Mouse (Mus musculus): ENCODE measurements around the gene Cldnd2. TPM values are rescaled to one million over a fixed set of nuclear protein-coding genes. Genes with fewer than 3 reads are reported as not detected.

Cldnd2 gene
- total RNA-seq, 2 experiments from 2014 or later, result not detected

DNA sequence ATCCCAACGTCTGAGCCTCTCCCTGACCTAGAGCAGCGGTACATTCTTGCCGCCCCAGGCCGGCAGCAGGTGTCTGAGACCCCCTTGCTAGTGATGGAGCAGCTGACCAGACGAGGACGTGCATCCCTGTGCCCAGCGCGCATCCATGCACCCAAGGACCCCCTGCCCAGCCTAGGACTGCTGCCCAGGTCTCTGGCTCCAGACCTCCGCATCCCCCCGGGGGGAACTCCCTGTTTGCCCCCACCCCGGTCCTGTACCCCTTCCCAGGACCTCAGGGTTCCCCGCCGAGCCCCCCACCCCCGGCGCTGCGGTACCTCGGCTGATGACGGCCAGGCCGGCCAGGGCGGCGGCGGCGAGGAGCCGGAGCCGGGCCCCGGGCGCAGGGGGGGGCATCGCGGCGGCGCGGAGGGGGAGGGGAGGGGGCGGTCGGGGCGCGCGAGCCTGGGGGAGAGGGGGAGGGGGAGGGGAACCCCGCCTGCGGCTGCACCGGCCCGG is 49.1 kb downstream of the Cldnd2 start, which contains the start of gene Iglon5:
Gene Iglon5 (minus strand): TSS at position 445 of the 495 bp plus-strand sequence.
- peak in 1 of 2 experiments; percentile 33 for DNase-seq (ENCODE audit: extremely low spot score in 1 of 2, low spot score in 1 of 2)

DNA sequence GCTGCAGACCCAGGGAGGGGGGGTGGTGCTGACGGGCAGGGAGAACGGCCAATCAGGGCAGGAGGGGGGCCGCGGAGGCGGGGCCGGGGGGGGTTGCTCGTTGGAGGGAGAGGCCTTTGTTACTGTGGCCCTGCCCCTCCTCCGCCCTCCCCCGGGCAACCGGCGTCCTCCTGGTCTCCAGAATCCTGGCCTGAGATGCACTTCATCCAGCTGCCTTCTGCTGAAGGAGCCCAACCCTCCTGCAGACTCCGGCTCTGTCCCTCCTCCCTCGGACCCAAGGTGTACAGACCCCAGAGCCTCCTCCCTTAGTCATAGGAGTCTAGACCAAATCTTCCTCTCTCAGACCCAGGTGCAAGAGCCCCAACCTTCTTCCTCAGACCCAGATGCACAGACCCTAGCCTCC is 49.6 kb downstream of the Cldnd2 start:
- DNase-seq (ENCODE audit: extremely low spot score in 1 of 2, low spot score in 1 of 2), result peak; percentile 69 to 74

DNA sequence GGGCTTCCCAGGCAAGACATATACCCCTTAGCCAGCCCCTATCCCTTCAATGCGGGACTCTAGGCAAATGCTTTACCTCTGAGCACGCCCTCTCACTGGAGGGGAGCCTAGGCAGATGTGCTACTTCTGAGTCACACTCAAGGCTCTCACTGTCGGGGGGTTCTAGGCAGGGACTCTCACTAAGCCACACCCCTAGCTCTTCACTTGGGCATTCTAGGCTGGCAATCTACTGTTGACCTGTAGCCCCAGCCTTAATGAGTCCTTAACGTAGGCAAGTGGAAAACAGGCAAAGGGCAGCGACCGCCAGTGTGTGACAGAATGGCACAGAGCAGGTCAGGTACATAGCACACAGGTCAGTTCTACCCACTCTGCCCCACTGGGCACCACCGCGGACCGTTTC is 50.3 kb downstream of the Cldnd2 start:
- DNase-seq (ENCODE audit: extremely low spot score in 1 of 2, low spot score in 1 of 2), result no peak

Small RNAs within 50 kb of the gene (microRNA-seq; reads per million reads assigned to microRNA genes)
- 0.40 to 1.1 reads per million in 2 experiments for gene Mir7051

Other genes starting within 250 kb of the Cldnd2 start
- gene Zfp715, start 127.5 kb upstream of the Cldnd2 start, total RNA-seq (2021), result 10 to 100 TPM; 24.1 to 24.4 TPM
- under 1 TPM; 0.66 to 0.73 TPM for gene Siglecf, start 89.4 kb upstream of the Cldnd2 start, total RNA-seq (2021)
- gene Siglecg, start 32.6 kb upstream of the Cldnd2 start, total RNA-seq (2021), result under 1 TPM in 1 of 2 experiments, not detected in 1; 0.38 TPM
- not detected for gene Lim2, start 13.1 kb upstream of the Cldnd2 start, total RNA-seq (2021)
- gene Nkg7, start 3.7 kb upstream of the Cldnd2 start, total RNA-seq (2021), result not detected
- 10 to 100 TPM; 58.8 to 77.2 TPM for gene Etfb, start 3.3 kb downstream of the Cldnd2 start, total RNA-seq (2021)
- 1 to 10 TPM in 1 of 2 experiments, not detected in 1; 1.6 TPM for gene Gm45233, start 3.3 kb downstream of the Cldnd2 start, total RNA-seq (2021)
- gene Vsig10l, start 22.4 kb downstream of the Cldnd2 start, total RNA-seq (2021), result 1 to 10 TPM; 1.8 to 1.9 TPM
- gene Iglon5, start 49.3 kb downstream of the Cldnd2 start, total RNA-seq (2021), result 10 to 100 TPM; 24.0 to 29.3 TPM
- not detected for gene 4931406B18Rik, start 65.2 kb downstream of the Cldnd2 start, total RNA-seq (2021)
- 1 to 10 TPM; 3.2 to 5.7 TPM for gene Cd33, start 103.6 kb downstream of the Cldnd2 start, total RNA-seq (2021)
- gene Zfp658, start 121.5 kb downstream of the Cldnd2 start, total RNA-seq (2021), result 1 to 10 TPM; 5.2 to 6.1 TPM
- 10 to 100 TPM; 21.6 to 25.3 TPM for gene Zfp719, start 138.8 kb downstream of the Cldnd2 start, total RNA-seq (2021)
- under 1 TPM in 1 of 2 experiments, not detected in 1; 0.20 TPM for gene Zfp819, start 166.4 kb downstream of the Cldnd2 start, total RNA-seq (2021)
- under 1 TPM in 1 of 2 experiments, not detected in 1; 0.12 TPM for gene Ceacam18, start 193.9 kb downstream of the Cldnd2 start, total RNA-seq (2021)
- gene Siglece, start 219.4 kb downstream of the Cldnd2 start, total RNA-seq (2021), result under 1 TPM; 0.45 to 0.98 TPM
- gene Ctu1, start 231.2 kb downstream of the Cldnd2 start, total RNA-seq (2021), result 10 to 100 TPM in 1 of 2 experiments, 1 to 10 TPM in 1; 8.8 to 11.6 TPM
- gene Klk14, start 249.6 kb downstream of the Cldnd2 start, total RNA-seq (2021), result not detected